Mouse (Mus musculus) monocyte, adult 59 days (primary cell): Measurements from ENCODE around the gene Il12rb2. TPM values are rescaled to one million over a fixed set of nuclear protein-coding genes. Genes with fewer than 3 reads are reported as not detected.

Experiments
- total RNA-seq, 2 experiments: library from RNA; stranded (reverse); gene quantifications; one replicate each; pipeline ENCODE4 v1.2.4; 2023

Gene Il12rb2
- total RNA-seq = 10 to 100 TPM; 25.3 to 30.2 TPM

DNA sequence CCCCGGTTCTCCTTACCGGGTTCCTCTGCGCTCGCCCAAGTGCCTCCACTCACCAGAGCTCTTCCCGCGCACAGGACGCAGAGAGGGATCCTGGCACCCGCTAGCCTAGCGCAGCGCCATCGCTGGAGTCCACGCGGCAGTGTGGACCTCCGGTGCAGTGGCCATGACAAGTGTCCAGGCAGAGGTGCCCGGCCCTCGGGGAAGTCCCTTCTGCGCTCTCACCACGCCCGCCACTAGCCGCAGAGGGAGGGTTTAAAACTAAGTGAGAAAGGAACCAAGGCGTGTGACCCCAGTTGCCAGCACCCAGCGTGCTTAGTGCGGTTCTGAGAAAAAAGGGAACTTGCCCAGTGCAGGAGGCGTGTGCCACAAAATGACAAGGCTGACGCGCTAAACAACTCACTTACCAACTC lies at the start of gene Il12rb2:
Il12rb2 (minus strand) TSS at position 207 of the 410 bp plus-strand sequence.

Other genes with a start within 250 kb of the Il12rb2 start
- 100 to 1,000 TPM; 190 to 263 TPM for gene Serbp1, start 138.0 kb downstream of the Il12rb2 start, total RNA-seq
- gene Il23r, start 115.7 kb upstream of the Il12rb2 start, total RNA-seq = under 1 TPM; 0.39 to 0.58 TPM
- 1 to 10 TPM; 1.1 TPM for gene Tacstd2, start 159.6 kb upstream of the Il12rb2 start, total RNA-seq